Mouse (Mus musculus) left cerebral cortex, adult 2 months (tissue): Measurements from ENCODE around the gene Dip2b. TPM values are rescaled to one million over a fixed set of nuclear protein-coding genes. Genes with fewer than 3 reads are reported as not detected.

Experiments
- DNase-seq, 2 experiments: peaks; one replicate each; pipeline ENCODE4 v3.0.0; 2021 to 2022; ENCODE audit warnings: low spot score in 2 of 2, mixed read lengths in 1 of 2; ENCODE audit errors: extremely low spot score in 1 of 2
- H3K27ac ChIP-seq: fragments of 200-600 bp; 2 replicates; pipeline ENCODE4 v1.8.1; 2022
- H3K4me3 ChIP-seq: fragments of 200-600 bp; 2 replicates; pipeline ENCODE4 v1.8.1; 2022
- CTCF ChIP-seq: fragments of 200-600 bp; IDR thresholded peaks from 2 replicates; pipeline ENCODE4 v1.8.1; 2022; ENCODE audit warnings: antibody characterized with exemption, mild to moderate bottlenecking, moderate library complexity
- intact Hi-C: fragments of 180-260 bp; cut with DNase I; formaldehyde crosslinking; loops from one replicate; pipeline ENCODE4 v1.15.1; 2025
- total RNA-seq, 2 experiments: library from RNA; stranded (reverse); gene quantifications; 2 replicates each; pipeline ENCODE4 v1.2.3; 2021

Dip2b gene
- total RNA-seq, 2 experiments from 2014 or later: 62.6 to 71.3 TPM

DNA sequence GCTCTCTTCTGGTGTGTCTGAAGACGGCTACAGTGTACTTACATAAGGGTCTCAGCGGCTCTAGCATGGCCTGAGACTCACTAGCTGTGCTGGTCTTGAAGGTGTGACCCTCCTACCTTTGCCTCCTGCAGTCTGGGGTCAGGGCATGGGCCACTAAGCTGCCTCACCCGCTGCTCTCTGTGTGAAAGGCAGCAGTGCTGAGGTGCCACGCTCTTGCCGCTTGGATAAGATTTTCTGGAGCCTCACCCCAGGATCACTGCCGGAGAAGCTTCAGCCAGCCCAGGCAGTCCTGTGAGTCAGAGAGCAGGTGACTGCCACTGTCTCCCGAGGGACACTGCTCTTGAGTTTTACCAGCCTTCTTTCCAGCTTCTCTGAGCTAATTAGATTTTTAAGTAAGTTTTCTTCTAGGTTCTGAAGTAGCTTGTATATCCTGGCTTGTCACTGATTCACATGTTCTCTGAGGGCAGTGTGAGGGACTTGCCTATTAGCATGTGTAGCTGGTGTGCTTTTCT, 18.0 kb downstream of the Dip2b start:
- no peak overlapping the region for H3K4me3 ChIP-seq
- H3K27ac ChIP-seq: no peak overlapping the region
- no peak for TF ChIP-seq CTCF
- no peak for DNase-seq
- intact Hi-C loops: no loop called here

DNA sequence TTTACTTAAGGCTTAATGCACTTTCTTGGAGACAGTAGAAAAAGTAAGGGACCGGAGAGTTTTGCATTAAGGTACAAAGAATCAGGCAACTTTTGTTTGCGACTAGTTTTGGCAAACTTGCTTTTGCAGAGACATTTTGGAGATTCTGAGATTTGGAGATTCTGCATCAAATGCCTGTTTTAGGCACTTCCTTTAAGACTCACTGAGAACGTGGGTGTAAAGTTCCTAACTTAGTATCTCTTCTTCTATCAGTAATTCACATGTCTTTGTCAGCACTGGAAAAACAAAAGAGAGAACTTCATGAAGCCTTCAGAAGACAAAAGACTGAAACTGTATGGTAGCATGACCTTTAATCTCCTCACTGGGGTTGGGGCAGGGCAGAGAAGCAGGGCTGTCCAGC, 19.2 kb downstream of the Dip2b start:
- DNase-seq: no peak
- Histone ChIP-seq H3K27ac (no peak overlapping the region), H3K4me3 (no peak overlapping the region)
- TF ChIP-seq CTCF: no peak
- intact Hi-C loops: no loop called here

DNA sequence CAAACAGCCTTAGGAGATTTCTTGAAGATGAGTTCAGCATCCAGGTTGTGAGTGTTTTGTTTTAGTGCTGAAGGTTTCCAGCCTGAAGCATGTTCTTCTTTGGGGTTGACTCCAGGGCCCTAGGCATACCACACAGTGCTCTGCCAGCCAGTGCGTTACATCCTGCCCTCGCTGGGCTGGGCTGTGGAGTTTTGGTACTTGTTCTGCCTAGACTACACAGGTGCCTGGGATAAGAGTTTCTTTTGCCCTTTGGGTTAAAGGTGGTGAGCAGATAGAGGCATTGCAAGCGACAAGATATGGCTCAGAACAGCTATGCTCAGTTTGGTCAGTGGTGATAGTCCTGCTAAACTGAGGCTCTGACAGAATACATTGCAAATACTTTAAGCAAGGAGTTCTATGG, 19.7 kb downstream of the Dip2b start:
- DNase-seq: no peak
- no peak for TF ChIP-seq CTCF
- intact Hi-C loops: no loop called here

DNA sequence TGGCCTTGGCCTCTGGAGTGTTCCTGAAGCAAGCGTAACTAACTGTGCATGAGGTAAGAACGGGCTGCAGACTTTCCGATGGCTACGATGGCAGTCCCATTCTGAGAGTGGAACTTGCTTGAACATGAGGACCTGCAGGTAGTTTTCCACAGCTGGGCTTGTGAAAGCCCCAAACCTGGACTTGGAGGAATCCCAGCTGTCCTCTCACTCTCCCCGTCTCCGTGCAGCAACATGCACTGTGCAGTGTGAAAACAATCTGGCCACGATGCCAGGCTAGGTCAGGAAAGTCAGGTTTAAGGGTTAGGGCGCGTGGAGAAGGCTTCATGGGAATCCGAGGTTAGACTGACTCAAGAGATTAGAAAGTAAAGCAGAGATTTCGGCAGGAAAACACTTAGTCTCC, 20.4 kb downstream of the Dip2b start:
- H3K27ac ChIP-seq: no peak overlapping the region

More for the DNA sequence above, 19.7 kb downstream of the Dip2b start:
- Histone ChIP-seq H3K4me3 (no peak overlapping the region), H3K27ac (no peak overlapping the region)

DNA sequence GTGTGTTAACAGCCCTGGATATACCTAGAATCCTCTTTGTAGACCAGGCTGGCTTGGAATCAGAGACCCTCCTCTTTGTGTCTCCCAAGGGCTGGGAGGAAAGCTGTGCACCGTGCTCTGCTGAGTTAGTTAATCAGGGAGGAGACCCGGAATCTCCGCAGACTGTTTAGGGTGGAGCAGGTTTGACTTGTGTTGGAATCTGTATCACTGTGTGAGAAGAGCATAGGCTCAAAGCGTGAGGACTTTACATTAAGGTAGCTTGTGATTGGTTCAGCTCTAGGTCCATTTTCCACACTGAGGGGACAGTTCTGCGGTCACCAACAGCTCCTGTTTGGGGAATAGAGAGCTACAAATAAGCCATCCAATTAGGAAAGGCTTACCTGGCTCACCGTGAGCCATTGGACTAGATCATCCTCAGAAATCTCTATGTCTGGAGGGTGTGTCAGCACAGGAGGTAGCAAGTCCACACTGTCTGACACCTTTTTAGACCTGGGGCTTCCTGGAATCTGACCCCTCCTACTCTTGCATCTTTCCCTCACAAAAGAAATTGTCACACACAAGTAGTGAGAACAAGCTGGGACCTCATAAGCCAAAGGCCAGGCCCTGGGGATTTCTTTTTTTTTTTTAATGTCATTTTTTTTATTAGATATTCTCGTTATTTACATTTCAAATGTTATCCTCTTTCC, 21.3 kb downstream of the Dip2b start:
- no peak overlapping the region for H3K4me3 ChIP-seq
- H3K27ac ChIP-seq: no peak overlapping the region
- no peak for DNase-seq
- intact Hi-C loops: no loop called here
- TF ChIP-seq CTCF: no peak

More for the DNA sequence above, 20.4 kb downstream of the Dip2b start:
- intact Hi-C loops: no loop called here
- TF ChIP-seq CTCF: no peak
- DNase-seq: no peak
- no peak overlapping the region for H3K4me3 ChIP-seq

DNA sequence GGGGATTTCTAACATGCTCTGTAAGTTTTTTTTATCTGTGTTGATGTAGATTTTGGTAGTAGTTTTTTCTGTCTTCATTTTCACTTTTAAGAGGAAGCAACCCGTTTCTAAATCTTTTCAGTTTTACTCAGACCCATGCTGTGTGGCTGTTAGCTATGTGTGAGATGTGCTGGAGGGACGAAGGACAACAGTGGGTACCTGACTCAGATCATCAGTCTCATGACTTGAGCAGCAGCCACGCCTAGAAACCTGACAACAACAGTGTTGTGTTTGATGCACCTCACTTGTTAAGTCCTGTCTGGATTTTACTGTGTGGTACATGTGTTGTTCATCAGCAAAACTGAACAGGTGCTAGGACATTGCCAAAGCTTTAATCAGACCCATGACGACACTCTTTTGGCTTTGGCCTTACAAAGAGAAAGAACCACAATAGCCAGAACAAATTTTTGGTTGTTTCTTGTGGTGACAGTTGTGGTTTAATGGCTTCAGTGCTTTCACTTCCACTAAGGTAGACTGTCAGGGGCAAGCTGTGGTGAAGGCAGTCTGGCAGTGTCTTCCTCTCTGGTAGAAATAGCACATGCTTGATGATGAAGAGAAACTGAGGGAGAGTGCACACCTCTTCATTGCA, 22.2 kb downstream of the Dip2b start:
- TF ChIP-seq CTCF: no peak
- no peak overlapping the region for H3K4me3 ChIP-seq
- no peak for DNase-seq
- intact Hi-C loops: no loop called here
- no peak overlapping the region for H3K27ac ChIP-seq

DNA sequence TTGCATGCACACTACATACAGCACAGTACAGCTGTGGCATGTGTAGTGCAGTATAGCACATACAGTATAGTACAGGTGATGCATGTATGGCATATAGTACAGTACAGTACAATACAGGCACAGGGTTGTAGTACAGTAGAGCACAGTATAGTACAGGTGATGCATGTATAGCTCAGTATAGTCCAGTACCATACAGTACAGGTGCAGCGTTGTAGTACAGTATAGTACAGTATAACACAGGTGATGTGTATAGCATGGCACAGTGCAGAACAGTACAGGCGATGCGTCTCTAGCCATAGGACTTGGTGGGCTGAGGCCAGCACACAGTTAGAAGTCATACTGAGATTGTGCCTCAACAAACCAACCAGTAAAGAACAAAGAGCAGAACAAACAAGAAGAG, 22.9 kb downstream of the Dip2b start:
- no peak for TF ChIP-seq CTCF
- Histone ChIP-seq H3K27ac (no peak overlapping the region), H3K4me3 (no peak overlapping the region)
- no peak for DNase-seq
- intact Hi-C loops: no loop called here

DNA sequence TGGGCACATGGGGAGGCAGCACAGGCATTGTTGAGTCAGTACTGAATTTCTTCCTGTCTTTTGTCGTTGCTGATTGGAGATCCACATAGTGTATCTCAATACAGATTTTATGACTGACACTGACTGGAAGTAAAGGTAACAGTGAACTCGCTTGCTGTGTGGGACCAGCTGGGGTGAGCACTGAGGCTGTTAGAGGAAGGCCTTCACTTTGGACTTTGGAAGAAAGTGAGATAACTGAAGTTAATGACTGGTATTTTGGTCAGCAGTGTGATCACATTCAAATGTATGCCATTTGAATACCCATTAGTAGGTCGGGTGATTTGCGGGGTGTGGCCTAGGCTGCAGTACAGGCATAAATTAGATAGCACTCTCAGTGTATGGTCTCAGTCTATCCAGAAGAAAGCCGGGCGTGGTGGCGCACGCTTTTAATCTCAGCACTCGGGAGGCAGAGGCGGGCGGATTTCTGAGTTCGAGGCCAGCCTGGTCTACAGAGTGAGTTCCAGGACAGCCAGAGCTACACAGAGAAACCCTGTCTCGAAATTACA, 24.8 kb downstream of the Dip2b start:
- no peak for DNase-seq
- no peak for TF ChIP-seq CTCF
- Histone ChIP-seq H3K4me3 (no peak overlapping the region), H3K27ac (no peak overlapping the region)
- intact Hi-C loops: no loop called here

DNA sequence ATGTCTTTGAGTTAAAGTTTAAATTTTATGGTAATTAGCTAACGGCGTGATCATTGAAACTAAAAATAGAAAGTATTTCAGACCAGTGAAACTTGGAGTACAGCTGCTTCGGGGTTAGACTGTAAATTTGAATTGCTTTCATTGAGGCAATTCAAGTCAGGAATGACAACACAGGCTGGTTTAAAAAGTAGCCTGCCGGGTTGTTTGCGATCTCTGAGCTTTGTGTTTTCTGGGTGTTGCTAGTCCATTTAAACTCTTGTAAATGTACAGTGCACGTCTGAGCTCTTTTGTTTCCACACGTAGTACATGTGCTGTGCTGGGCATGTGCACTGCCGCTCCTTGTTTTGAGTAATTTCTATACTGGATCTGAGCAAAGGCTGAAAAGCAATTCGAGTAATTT, 28.2 kb downstream of the Dip2b start:
- intact Hi-C loops: no loop called here
- no peak overlapping the region for H3K27ac ChIP-seq
- no peak overlapping the region for H3K4me3 ChIP-seq
- no peak for DNase-seq
- no peak for TF ChIP-seq CTCF

DNA sequence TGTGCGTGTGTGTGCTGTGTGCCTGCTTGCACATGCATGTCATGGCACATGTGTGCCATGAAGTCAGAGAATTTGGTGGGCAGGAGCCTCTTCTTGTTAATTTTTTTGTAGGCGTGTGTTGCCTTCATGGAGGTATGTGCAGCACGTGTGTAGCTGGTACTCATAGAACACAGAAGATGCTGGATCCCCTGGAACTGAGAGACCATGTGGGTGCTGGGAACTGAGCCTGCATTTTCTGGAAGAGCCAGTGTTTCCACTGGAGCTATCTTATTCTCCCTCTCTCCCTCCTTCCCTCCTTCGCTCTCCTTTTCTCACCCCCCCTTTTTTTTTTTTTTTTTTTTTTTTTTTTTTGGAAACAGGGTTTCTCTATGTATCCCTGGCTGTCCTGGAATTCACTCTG, 30.6 kb downstream of the Dip2b start:
- TF ChIP-seq CTCF: no peak
- DNase-seq: no peak

DNA sequence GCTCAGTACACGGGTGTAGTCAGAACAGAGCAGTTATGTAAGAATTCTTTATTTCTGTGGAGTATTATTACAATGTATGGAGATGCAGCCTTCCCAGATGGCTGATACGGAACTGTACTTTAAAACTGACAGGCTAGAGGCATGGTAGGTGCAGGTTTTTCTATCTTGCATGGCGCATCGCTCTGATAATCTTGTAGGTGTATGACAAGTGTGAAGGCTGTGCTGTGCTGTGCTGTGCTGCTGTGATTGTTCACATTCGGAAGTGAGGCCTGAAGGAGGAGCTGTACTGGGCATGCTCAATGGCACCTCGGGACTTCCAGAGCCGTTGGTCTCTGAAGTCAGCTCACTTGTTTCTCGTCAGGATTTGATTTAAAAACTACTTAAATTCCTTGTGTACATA, 31.6 kb downstream of the Dip2b start:
- peak overlapping the region; percentile 83 for H3K27ac ChIP-seq
- H3K4me3 ChIP-seq: no peak overlapping the region
- DNase-seq: no peak

More for the DNA sequence above, 30.6 kb downstream of the Dip2b start:
- Histone ChIP-seq H3K27ac (peak overlapping the region; percentile 83; the same call in 1 of the 2 replicates), H3K4me3 (no peak overlapping the region)
- intact Hi-C loops: no loop called here

DNA sequence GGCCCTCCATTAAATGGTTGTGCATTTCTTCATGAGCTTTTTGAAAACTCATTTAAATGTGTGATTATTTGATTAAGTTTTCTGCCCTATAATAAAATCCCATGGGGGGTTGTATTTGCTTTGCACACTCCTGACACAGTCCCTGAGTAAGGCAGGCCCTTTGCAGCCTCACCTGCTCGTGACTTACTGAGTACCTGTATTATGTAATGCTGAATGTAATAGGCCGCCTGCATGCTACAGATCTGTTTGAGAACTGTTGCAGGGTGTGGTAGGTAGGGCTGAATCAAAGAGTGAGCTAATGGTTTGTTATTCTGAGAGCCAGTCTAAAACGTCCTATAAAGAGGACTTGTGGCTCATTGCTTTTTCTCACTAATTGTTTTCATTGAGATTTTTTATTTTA, 33.4 kb downstream of the Dip2b start:
- intact Hi-C loops: no loop called here
- H3K4me3 ChIP-seq: no peak overlapping the region
- no peak for DNase-seq
- H3K27ac ChIP-seq: no peak overlapping the region
- TF ChIP-seq CTCF: no peak

More for the DNA sequence above, 31.6 kb downstream of the Dip2b start:
- no peak; the same call in 1 of the 2 replicates for TF ChIP-seq CTCF
- intact Hi-C loops: no loop called here
